Mouse (Mus musculus): Measurements from ENCODE around the gene Sdc3.
A peak's percentile ranks its signal among the peaks of the same experiment; 100 is the strongest.

DNA sequence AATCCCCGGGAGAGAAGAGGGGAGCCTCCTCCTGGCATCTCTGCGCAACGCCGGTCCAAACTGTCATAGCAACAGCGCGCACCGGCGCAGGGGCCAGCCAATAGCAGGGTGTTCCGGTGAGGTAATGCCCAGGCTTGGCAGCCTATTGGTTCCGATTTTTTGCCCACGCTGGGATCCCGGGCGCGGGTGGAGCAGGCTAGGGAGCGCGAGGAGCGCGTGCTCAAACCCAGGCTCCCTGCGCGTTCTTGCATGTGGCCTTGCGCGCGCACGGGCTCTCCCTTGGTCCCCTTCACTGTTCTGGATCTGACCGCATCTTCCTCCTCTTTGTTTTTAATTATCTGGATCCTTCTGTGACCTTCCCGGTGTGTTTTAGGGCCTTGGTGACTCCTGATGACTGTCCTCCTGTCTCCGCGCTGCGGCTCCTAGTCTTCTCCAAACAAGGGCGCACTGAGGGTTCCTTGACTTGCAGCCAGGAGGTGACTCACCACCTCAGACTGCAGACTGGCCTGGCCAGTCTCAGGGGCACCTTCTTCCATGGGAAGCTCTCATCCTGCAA is 69.4 kb downstream of the Sdc3 start:
- TF ChIP-seq CTCF (IDR thresholded peaks at IDR 0.05; ENCODE audit: low read depth) (0 out of 2 replicates have a peak, but pooled peaks have one; percentile 4), EP300 (IDR thresholded peaks at IDR 0.05; ENCODE audit: low read depth) (no peak)
